Mouse (Mus musculus): ENCODE data around the gene Olfr914.

GRCm38 (mm10) chr9:38592459-38592858 lies 12.4 kb upstream of the Olfr914 start, which contains the start of gene Olfr913:
- TF ChIP-seq CTCF (IDR thresholded peaks at IDR 0.05; ENCODE audit: low read depth, low read length) (no peak), TAL1 (conservative IDR thresholded peaks at IDR 0.05; ENCODE audit: low read depth, low read length) (no peak), GATA1 (IDR thresholded peaks at IDR 0.05; ENCODE audit: borderline replicate concordance, low read length) (no peak), POLR2AphosphoS5 (IDR thresholded peaks at IDR 0.05; ENCODE audit: insufficient replicate concordance, low read depth, low read length) (no peak)

All from G1E (cell line).